ENCODE assay signal across 20 mouse cellular contexts in the genomic region with DNA sequence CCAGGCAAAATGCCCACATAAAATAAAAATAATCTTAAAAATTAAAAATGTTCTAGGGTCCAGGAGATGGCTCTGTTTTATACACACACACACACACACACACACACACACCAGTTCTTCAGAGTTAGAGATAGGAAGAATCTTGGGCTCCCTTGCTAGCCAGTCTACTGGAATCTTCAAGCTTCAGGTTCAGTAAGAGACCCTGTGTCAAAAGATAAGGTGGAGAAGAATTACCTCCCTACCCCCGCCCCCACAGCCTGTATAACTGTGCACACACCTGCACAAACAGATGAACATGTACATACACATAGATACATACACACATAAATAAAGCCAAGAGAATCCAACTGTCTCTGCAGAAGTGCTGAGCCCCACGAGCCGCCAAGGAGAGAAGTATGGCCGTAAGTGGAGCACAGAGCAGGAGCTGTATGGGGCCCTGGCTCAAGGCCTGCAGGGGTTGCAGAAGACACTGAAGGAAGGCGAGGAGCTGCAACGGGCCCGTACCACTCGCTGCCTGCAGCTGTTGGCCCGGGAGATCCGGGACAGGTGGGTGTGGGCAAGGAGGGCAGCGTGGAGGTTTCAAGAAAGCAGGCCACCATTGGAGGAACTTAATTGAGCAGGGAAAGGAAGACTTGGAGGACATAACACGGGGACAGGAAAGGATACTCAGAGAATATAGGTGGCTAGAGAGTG. TPM values are rescaled to one million over a fixed set of nuclear protein-coding genes. Genes with fewer than 3 reads are reported as not detected.
DNase-seq lines count a peak whose midpoint lies in the region; ATAC-seq and TF ChIP-seq lines count a peak whose summit lies in the region.
"Had no signal": no experiment of that assay in that cellular context is flagged by ENCODE, and none has a peak within 500 bp of the region (broad histone marks: within the 10 kb centered on the region; RNA-seq: fewer than 3 reads in every experiment).

No protein-coding gene starts in this region.

- H3K4me3 ChIP-seq in intestine, embryonic 14.5 days (ENCODE audit: low read depth, low read length): no peak overlapping the region
- H3K4me3 ChIP-seq in intestine, embryonic 16.5 days (ENCODE audit: low read length): no peak overlapping the region
- no peak overlapping the region for H3K4me3 ChIP-seq in midbrain, embryonic 11.5 days (ENCODE audit: low read depth, low read length)
- no peak overlapping the region for H3K4me3 ChIP-seq in midbrain, postnatal 0 days (ENCODE audit: low read depth, low read length)
- H3K4me3 ChIP-seq in ES-Bruce4 (ENCODE audit: low read depth, low read length) (no peak overlapping the region; the same call in 1 of the 2 replicates), myocyte (no peak overlapping the region)
- H3K4me3 ChIP-seq: embryonic facial prominence, embryonic 12.5 days; forebrain, embryonic 15.5 days; heart, embryonic 12.5 days; hindbrain, embryonic 10.5 days had no signal

- 58% methylated on average over 12 of the region's 12 CpGs for WGBS in intestine, embryonic 14.5 days
- WGBS in intestine, embryonic 16.5 days: 55% methylated on average over 12 of the region's 12 CpGs
- WGBS in midbrain, embryonic 11.5 days: 63% methylated on average over 12 of the region's 12 CpGs
- WGBS in midbrain, postnatal 0 days: 56% methylated on average over 12 of the region's 12 CpGs

- no peak overlapping the region for H3ac ChIP-seq in myocyte (ENCODE audit: control insufficient read depth, insufficient read length)

- peak; percentile 47 for DNase-seq in intestine, embryonic 14.5 days (ENCODE audit: low spot score)
- peak; percentile 1 for DNase-seq in midbrain, embryonic 11.5 days (ENCODE audit: low spot score, missing footprints)
- no peak for DNase-seq in midbrain, postnatal 0 days (ENCODE audit: low spot score)
- no peak for DNase-seq in adrenal gland, adult (ENCODE audit: inconsistent age in 2 of 2, low spot score in 1 of 2)
- DNase-seq: adrenal gland, adult 2 months; adrenal gland, postnatal 25 days; embryo, embryonic 11 days; gastrocnemius, postnatal 10 days had no signal

- peaks cover 2% of the 10 kb centered on the region for H3K79me2 ChIP-seq in myocyte (ENCODE audit: control insufficient read depth, insufficient read depth)

- no peak for TF ChIP-seq CTCF in midbrain, postnatal 0 days (IDR thresholded peaks at IDR 0.05)
- no peak for TF ChIP-seq CTCF in ES-Bruce4 (IDR thresholded peaks at IDR 0.05; ENCODE audit: low read depth, low read length)

- H3K36me3 ChIP-seq in intestine, embryonic 14.5 days (ENCODE audit: control insufficient read depth, insufficient read depth, low read length): no peaks in the 10 kb centered on the region
- no peaks in the 10 kb centered on the region for H3K36me3 ChIP-seq in intestine, embryonic 16.5 days (ENCODE audit: control insufficient read depth, insufficient read depth, low read length)
- H3K36me3 ChIP-seq in midbrain, embryonic 11.5 days (ENCODE audit: control insufficient read depth, insufficient read depth, low read length): no peaks in the 10 kb centered on the region
- no peaks in the 10 kb centered on the region for H3K36me3 ChIP-seq in midbrain, postnatal 0 days (ENCODE audit: insufficient read depth, low read length)
- H3K36me3 ChIP-seq in ES-Bruce4 (ENCODE audit: control insufficient read depth, insufficient read depth, low read length, poor library complexity, severe bottlenecking): no peaks in the 10 kb centered on the region
- no peaks in the 10 kb centered on the region for H3K36me3 ChIP-seq in myocyte (ENCODE audit: control insufficient read depth, insufficient read depth)
- H3K36me3 ChIP-seq: embryonic facial prominence, embryonic 12.5 days; forebrain, embryonic 15.5 days; heart, embryonic 12.5 days; hindbrain, embryonic 10.5 days had no signal

- H3K9me3 ChIP-seq in intestine, embryonic 14.5 days (ENCODE audit: control insufficient read depth, low read length): no peaks in the 10 kb centered on the region
- H3K9me3 ChIP-seq in intestine, embryonic 16.5 days (ENCODE audit: control insufficient read depth, low read length): no peaks in the 10 kb centered on the region
- no peaks in the 10 kb centered on the region for H3K9me3 ChIP-seq in midbrain, embryonic 11.5 days (ENCODE audit: control insufficient read depth, low read length)
- H3K9me3 ChIP-seq in midbrain, postnatal 0 days (ENCODE audit: low read length): no peaks in the 10 kb centered on the region
- no peaks in the 10 kb centered on the region for H3K9me3 ChIP-seq in ES-Bruce4 (replicated peaks; ENCODE audit: control insufficient read depth, insufficient read depth, low read length, poor library complexity, severe bottlenecking)
- H3K9me3 ChIP-seq: embryonic facial prominence, embryonic 12.5 days; forebrain, embryonic 15.5 days; heart, embryonic 12.5 days; hindbrain, embryonic 10.5 days had no signal

- H3K9ac ChIP-seq in intestine, embryonic 14.5 days (ENCODE audit: low read length): no peak overlapping the region
- H3K9ac ChIP-seq in intestine, embryonic 16.5 days (ENCODE audit: low read depth, low read length): no peak overlapping the region
- H3K9ac ChIP-seq in midbrain, embryonic 11.5 days (ENCODE audit: low read length): no peak overlapping the region
- H3K9ac ChIP-seq in midbrain, postnatal 0 days (replicated peaks; ENCODE audit: low read length, poor library complexity, severe bottlenecking): no peak overlapping the region
- H3K9ac ChIP-seq in ES-Bruce4 (ENCODE audit: low read depth, poor library complexity, severe bottlenecking): peak overlapping the region; percentile 9; the same call in 1 of the 2 replicates
- H3K9ac ChIP-seq: embryonic facial prominence, embryonic 12.5 days; forebrain, embryonic 15.5 days; heart, embryonic 12.5 days; hindbrain, embryonic 14.5 days had no signal

- no peak for ATAC-seq in intestine, embryonic 14.5 days (replicated peaks; ENCODE audit: low FRiP score, low TSS enrichment, low read depth)
- ATAC-seq in intestine, embryonic 16.5 days: no peak
- no peak for ATAC-seq in midbrain, embryonic 11.5 days (ENCODE audit: low FRiP score)
- no peak for ATAC-seq in midbrain, postnatal 0 days (ENCODE audit: low FRiP score)
- ATAC-seq: activated CD4-positive, CD25-positive, alpha-beta regulatory T cell, adult 4 months; forebrain, embryonic 15.5 days; Patski had no signal

- peaks cover 10% of the 10 kb centered on the region for H3K4me1 ChIP-seq in intestine, embryonic 14.5 days (replicated peaks; ENCODE audit: control insufficient read depth, insufficient read depth, low read length)
- peaks cover 5% of the 10 kb centered on the region; the same call in 1 of the 2 replicates for H3K4me1 ChIP-seq in intestine, embryonic 16.5 days (ENCODE audit: control insufficient read depth, insufficient read depth, low read length)
- H3K4me1 ChIP-seq in midbrain, embryonic 11.5 days (ENCODE audit: control insufficient read depth, insufficient read depth, low read length): peaks cover 5% of the 10 kb centered on the region; the same call in 1 of the 2 replicates
- H3K4me1 ChIP-seq in midbrain, postnatal 0 days (ENCODE audit: insufficient read depth, low read length): no peaks in the 10 kb centered on the region
- no peaks in the 10 kb centered on the region for H3K4me1 ChIP-seq in ES-Bruce4 (ENCODE audit: control insufficient read depth, insufficient read depth, low read length)

- H3K27ac ChIP-seq in intestine, embryonic 14.5 days (ENCODE audit: low read depth): no peak overlapping the region
- H3K27ac ChIP-seq in intestine, embryonic 16.5 days (ENCODE audit: low read length): no peak overlapping the region
- no peak overlapping the region for H3K27ac ChIP-seq in midbrain, embryonic 11.5 days (ENCODE audit: low read depth, low read length)
- no peak overlapping the region for H3K27ac ChIP-seq in midbrain, postnatal 0 days (ENCODE audit: low read depth, low read length)
- H3K27ac ChIP-seq in ES-Bruce4 (ENCODE audit: insufficient read depth, low read length): no peak overlapping the region
- H3K27ac ChIP-seq: embryonic facial prominence, embryonic 12.5 days; forebrain, embryonic 15.5 days; hindbrain, embryonic 10.5 days; hindbrain, embryonic 14.5 days had no signal

- H3K27me3 ChIP-seq in intestine, embryonic 14.5 days (replicated peaks; ENCODE audit: control insufficient read depth, insufficient read depth, low read length): no peaks in the 10 kb centered on the region
- no peaks in the 10 kb centered on the region for H3K27me3 ChIP-seq in intestine, embryonic 16.5 days (replicated peaks; ENCODE audit: control insufficient read depth, insufficient read depth, low read length)
- 0 out of 2 replicates have a peak, but pooled peaks cover 3% of the 10 kb centered on the region for H3K27me3 ChIP-seq in midbrain, embryonic 11.5 days (ENCODE audit: control insufficient read depth, insufficient read depth, low read length)
- no peaks in the 10 kb centered on the region for H3K27me3 ChIP-seq in midbrain, postnatal 0 days (ENCODE audit: insufficient read depth, low read length)
- no peaks in the 10 kb centered on the region for H3K27me3 ChIP-seq in ES-Bruce4 (ENCODE audit: control insufficient read depth, insufficient read depth, low read length, poor library complexity, severe bottlenecking)
- H3K27me3 ChIP-seq in myocyte (ENCODE audit: control insufficient read depth, insufficient read depth, insufficient read length): no peaks in the 10 kb centered on the region
- H3K27me3 ChIP-seq: embryonic facial prominence, embryonic 12.5 days; forebrain, embryonic 15.5 days; heart, embryonic 12.5 days; Patski had no signal

- H3K4me2 ChIP-seq in intestine, embryonic 14.5 days (ENCODE audit: low read length): no peak overlapping the region
- H3K4me2 ChIP-seq in intestine, embryonic 16.5 days (ENCODE audit: low read depth, low read length): no peak overlapping the region
- H3K4me2 ChIP-seq in midbrain, embryonic 11.5 days: no peak overlapping the region
- no peak overlapping the region for H3K4me2 ChIP-seq in midbrain, postnatal 0 days (ENCODE audit: low read depth, low read length, poor library complexity, severe bottlenecking)
- peak overlapping the region; percentile 30 for H3K4me2 ChIP-seq in myocyte (ENCODE audit: low read depth)
- H3K4me2 ChIP-seq: embryonic facial prominence, embryonic 12.5 days; forebrain, embryonic 15.5 days; heart, embryonic 12.5 days; hindbrain, embryonic 14.5 days had no signal

- TF ChIP-seq POLR2A in ES-Bruce4 (IDR thresholded peaks at IDR 0.05; ENCODE audit: insufficient read depth, low read length) (no peak), myocyte (IDR thresholded peaks at IDR 0.05; ENCODE audit: insufficient read length, low read depth) (no peak)

- no peak for TF ChIP-seq EP300 in ES-Bruce4 (IDR thresholded peaks at IDR 0.05; ENCODE audit: insufficient read depth, low read depth, low read length)

RNA-seq across cellular contexts. Expression of a gene that starts 4.2 kb away (rescaled TPM):
- polyA plus RNA-seq in intestine, embryonic 14.5 days (2014; fragmentation: Nextera tagmentation; extraction: Ambion mirVana): 8.2 and 8.7 TPM in 2 replicates
- 5.2 and 6.2 TPM in 2 replicates for polyA plus RNA-seq in intestine, embryonic 16.5 days (2015; fragmentation: Nextera tagmentation; extraction: Ambion mirVana)
- polyA plus RNA-seq in midbrain, embryonic 11.5 days (2014; fragmentation: Nextera tagmentation; extraction: Ambion mirVana): 19.1 and 22.2 TPM in 2 replicates
- 129 and 165 TPM in 2 replicates for total RNA-seq in midbrain, postnatal 0 days (2014; rRNA removed)
- 129 and 136 TPM in 2 replicates for polyA plus RNA-seq in midbrain, postnatal 0 days (2015; fragmentation: Nextera tagmentation; extraction: Ambion mirVana)
- polyA plus RNA-seq in ES-Bruce4 (2011; ENCODE audit: insufficient read depth, insufficient read length, low read depth, missing spikeins): 5.4 and 5.6 TPM in 2 replicates
- polyA plus RNA-seq in myocyte (2012; fragmentation: generic; extraction: Trizol): 21.5 TPM
- total RNA-seq: CH12.LX had no signal

RNA-seq across cellular contexts. Expression of a gene that starts 5.2 kb away (rescaled TPM):
- 57.1 and 59.6 TPM in 2 replicates for polyA plus RNA-seq in intestine, embryonic 14.5 days (2014; fragmentation: Nextera tagmentation; extraction: Ambion mirVana)
- 93.9 and 97.0 TPM in 2 replicates for polyA plus RNA-seq in intestine, embryonic 16.5 days (2015; fragmentation: Nextera tagmentation; extraction: Ambion mirVana)
- 30.6 and 35.7 TPM in 2 replicates for polyA plus RNA-seq in midbrain, embryonic 11.5 days (2014; fragmentation: Nextera tagmentation; extraction: Ambion mirVana)
- 32.1 and 50.9 TPM in 2 replicates for total RNA-seq in midbrain, postnatal 0 days (2014; rRNA removed)
- polyA plus RNA-seq in midbrain, postnatal 0 days (2015; fragmentation: Nextera tagmentation; extraction: Ambion mirVana): 44.2 and 50.1 TPM in 2 replicates
- polyA plus RNA-seq in ES-Bruce4 (2011; ENCODE audit: insufficient read depth, insufficient read length, low read depth, missing spikeins) (19.9 and 21.4 TPM in 2 replicates), myocyte (2012; fragmentation: generic; extraction: Trizol) (55.1 TPM)

RNA-seq across cellular contexts. Expression of a gene that starts 5.3 kb away (rescaled TPM):
- 3.8 and 4.2 TPM in 2 replicates for polyA plus RNA-seq in intestine, embryonic 14.5 days (2014; fragmentation: Nextera tagmentation; extraction: Ambion mirVana)
- 2.6 and 3.5 TPM in 2 replicates for polyA plus RNA-seq in intestine, embryonic 16.5 days (2015; fragmentation: Nextera tagmentation; extraction: Ambion mirVana)
- polyA plus RNA-seq in midbrain, embryonic 11.5 days (2014; fragmentation: Nextera tagmentation; extraction: Ambion mirVana): 2.4 and 3.4 TPM in 2 replicates
- 6.6 and 12.2 TPM in 2 replicates for total RNA-seq in midbrain, postnatal 0 days (2014; rRNA removed)
- polyA plus RNA-seq in midbrain, postnatal 0 days (2015; fragmentation: Nextera tagmentation; extraction: Ambion mirVana): 4.7 and 5.2 TPM in 2 replicates
- polyA plus RNA-seq in ES-Bruce4 (2011; ENCODE audit: insufficient read depth, insufficient read length, low read depth, missing spikeins) (2.9 and 4.9 TPM in 2 replicates), myocyte (2012; fragmentation: generic; extraction: Trizol) (2.5 TPM)
- total RNA-seq: CH12.LX; common myeloid progenitor, adult 5-6 weeks had no signal
- polyA plus RNA-seq: activated CD4-positive, CD25-positive, alpha-beta regulatory T cell, adult 4 months had no signal

RNA-seq across cellular contexts. Expression of a gene that starts 14.6 kb away (rescaled TPM):
- polyA plus RNA-seq in intestine, embryonic 14.5 days (2014; fragmentation: Nextera tagmentation; extraction: Ambion mirVana): 18.4 and 21.5 TPM in 2 replicates
- polyA plus RNA-seq in intestine, embryonic 16.5 days (2015; fragmentation: Nextera tagmentation; extraction: Ambion mirVana): 47.5 and 47.9 TPM in 2 replicates
- 7.8 and 9.1 TPM in 2 replicates for polyA plus RNA-seq in midbrain, embryonic 11.5 days (2014; fragmentation: Nextera tagmentation; extraction: Ambion mirVana)
- total RNA-seq in midbrain, postnatal 0 days (2014; rRNA removed): 15.9 and 26.0 TPM in 2 replicates
- polyA plus RNA-seq in midbrain, postnatal 0 days (2015; fragmentation: Nextera tagmentation; extraction: Ambion mirVana): 17.4 and 18.1 TPM in 2 replicates
- 5.7 and 7.8 TPM in 2 replicates for polyA plus RNA-seq in ES-Bruce4 (2011; ENCODE audit: insufficient read depth, insufficient read length, low read depth, missing spikeins)
- polyA plus RNA-seq in myocyte (2012; fragmentation: generic; extraction: Trizol): 24.1 TPM

RNA-seq across cellular contexts. Expression of a gene that starts 23.0 kb away (rescaled TPM):
- 11.7 and 12.8 TPM in 2 replicates for polyA plus RNA-seq in intestine, embryonic 14.5 days (2014; fragmentation: Nextera tagmentation; extraction: Ambion mirVana)
- 5.9 and 6.5 TPM in 2 replicates for polyA plus RNA-seq in intestine, embryonic 16.5 days (2015; fragmentation: Nextera tagmentation; extraction: Ambion mirVana)
- 20.3 and 22.3 TPM in 2 replicates for polyA plus RNA-seq in midbrain, embryonic 11.5 days (2014; fragmentation: Nextera tagmentation; extraction: Ambion mirVana)
- 33.7 and 38.6 TPM in 2 replicates for total RNA-seq in midbrain, postnatal 0 days (2014; rRNA removed)
- 7.1 and 8.0 TPM in 2 replicates for polyA plus RNA-seq in midbrain, postnatal 0 days (2015; fragmentation: Nextera tagmentation; extraction: Ambion mirVana)
- 8.5 TPM in 2 replicates for polyA plus RNA-seq in ES-Bruce4 (2011; ENCODE audit: insufficient read depth, insufficient read length, low read depth, missing spikeins)
- 8.9 TPM for polyA plus RNA-seq in myocyte (2012; fragmentation: generic; extraction: Trizol)

Comparison
In these comparisons a context has a peak if more than half of its experiments do, and no peak if none do; other contexts are left out.
1. DNase-seq: peak in intestine, embryonic 14.5 days (single experiment) and midbrain, embryonic 11.5 days (single experiment); none in midbrain, postnatal 0 days (single experiment) and adrenal gland, adult (0 of 2).